Mouse (Mus musculus) retina, embryonic 14.5 days (tissue): ENCODE measurements around the gene Tmtc1.
A peak's percentile ranks its signal among the peaks of the same experiment; 100 is the strongest.

ENCODE experiments used
- DNase-seq: peaks from one replicate; pipeline ENCODE4 v3.0.0-alpha.2; 2015; ENCODE audit warnings: low spot score

Gene Tmtc1

GRCm38 (mm10) chr6:148420387-148420786, 23.8 kb downstream of the Tmtc1 start:
- no peak for DNase-seq

GRCm38 (mm10) chr6:148416597-148416996, 27.6 kb downstream of the Tmtc1 start:
- DNase-seq: no peak

- no peak for DNase-seq
Measured at GRCm38 (mm10) chr6:148413638-148414037, 30.6 kb downstream of the Tmtc1 start.

- DNase-seq: no peak
Measured at GRCm38 (mm10) chr6:148406792-148407490, 37.2 kb downstream of the Tmtc1 start.

GRCm38 (mm10) chr6:148405599-148405998, 38.6 kb downstream of the Tmtc1 start:
- DNase-seq: no peak

GRCm38 (mm10) chr6:148404500-148404899, 39.7 kb downstream of the Tmtc1 start:
- DNase-seq: no peak

- no peak for DNase-seq
Measured at GRCm38 (mm10) chr6:148403761-148404160, 40.4 kb downstream of the Tmtc1 start.

- DNase-seq: no peak
Measured at GRCm38 (mm10) chr6:148401031-148401430, 43.2 kb downstream of the Tmtc1 start.

GRCm38 (mm10) chr6:148399541-148399940, 44.6 kb downstream of the Tmtc1 start:
- no peak for DNase-seq

GRCm38 (mm10) chr6:148398888-148399287, 45.3 kb downstream of the Tmtc1 start:
- DNase-seq: no peak

GRCm38 (mm10) chr6:148397270-148397669, 46.9 kb downstream of the Tmtc1 start:
- DNase-seq: no peak

- no peak for DNase-seq
Measured at GRCm38 (mm10) chr6:148395272-148395671, 48.9 kb downstream of the Tmtc1 start.

GRCm38 (mm10) chr6:148394294-148394693, 49.9 kb downstream of the Tmtc1 start:
- DNase-seq: no peak

GRCm38 (mm10) chr6:148392147-148392546, 52.0 kb downstream of the Tmtc1 start:
- DNase-seq: peak; percentile 72

- DNase-seq: no peak
Measured at GRCm38 (mm10) chr6:148391286-148391685, 52.9 kb downstream of the Tmtc1 start.

- no peak for DNase-seq
Measured at GRCm38 (mm10) chr6:148390630-148391276, 53.4 kb downstream of the Tmtc1 start.

- no peak for DNase-seq
Measured at GRCm38 (mm10) chr6:148387990-148388389, 56.2 kb downstream of the Tmtc1 start.

GRCm38 (mm10) chr6:148384111-148384895, 59.9 kb downstream of the Tmtc1 start:
- DNase-seq: no peak

GRCm38 (mm10) chr6:148381163-148381782, 62.9 kb downstream of the Tmtc1 start:
- peak; percentile 43 for DNase-seq

- no peak for DNase-seq
Measured at GRCm38 (mm10) chr6:148375618-148376209, 68.5 kb downstream of the Tmtc1 start.

GRCm38 (mm10) chr6:148375015-148375414, 69.2 kb downstream of the Tmtc1 start:
- no peak for DNase-seq

GRCm38 (mm10) chr6:148373444-148373843, 70.7 kb downstream of the Tmtc1 start:
- DNase-seq: no peak
